Mouse (Mus musculus) G1E-ER4 (cell line): ENCODE measurements around the gene Cnnm4. TPM values are rescaled to one million over a fixed set of nuclear protein-coding genes. Genes with fewer than 3 reads are reported as not detected.

Experiments
- GATA1 ChIP-seq: IDR thresholded peaks from one replicate; pipeline ENCODE4 v1.8.0; 2012; ENCODE audit warnings: low read length, inconsistent platforms
- polyA plus RNA-seq: library from polyadenylated mRNA; stranded (reverse); fragments of >175 nt; gene quantifications from 2 replicates; pipeline ENCODE4 v1.2.3, GENCODE M21; 2012

Gene Cnnm4
- polyA plus RNA-seq, 1 experiment: 1.3 TPM

- no peak for TF ChIP-seq GATA1
These were observed 21.2 kb downstream of the Cnnm4 start for GRCm38 (mm10) chr1:36492416-36493139.

- TF ChIP-seq GATA1: no peak
These were observed 21.9 kb downstream of the Cnnm4 start for GRCm38 (mm10) chr1:36493299-36493698.

- TF ChIP-seq GATA1: no peak
These were observed 25.3 kb downstream of the Cnnm4 start for GRCm38 (mm10) chr1:36496719-36497118.

GRCm38 (mm10) chr1:36497312-36497711 lies 25.9 kb downstream of the Cnnm4 start:
- no peak for TF ChIP-seq GATA1

GRCm38 (mm10) chr1:36501261-36501660 lies 29.8 kb downstream of the Cnnm4 start:
- TF ChIP-seq GATA1: no peak

- TF ChIP-seq GATA1: no peak
These were observed 36.8 kb downstream of the Cnnm4 start for GRCm38 (mm10) chr1:36508238-36508637.

GRCm38 (mm10) chr1:36511289-36512021 lies 40.0 kb downstream of the Cnnm4 start, which contains the start of gene Cnnm3:
Gene Cnnm3 (plus strand): TSS chr1:36511867.
- TF ChIP-seq GATA1: no peak

- no peak for TF ChIP-seq GATA1
These were observed 40.9 kb downstream of the Cnnm4 start for GRCm38 (mm10) chr1:36512089-36512965.

GRCm38 (mm10) chr1:36512966-36513280 lies 41.5 kb downstream of the Cnnm4 start:
- no peak for TF ChIP-seq GATA1

GRCm38 (mm10) chr1:36513310-36513709 lies 41.9 kb downstream of the Cnnm4 start:
- no peak for TF ChIP-seq GATA1

GRCm38 (mm10) chr1:36513718-36514117 lies 42.3 kb downstream of the Cnnm4 start:
- no peak for TF ChIP-seq GATA1

- no peak for TF ChIP-seq GATA1
These were observed 46.8 kb downstream of the Cnnm4 start for GRCm38 (mm10) chr1:36518259-36518658.

GRCm38 (mm10) chr1:36519626-36520025 lies 48.2 kb downstream of the Cnnm4 start:
- TF ChIP-seq GATA1: no peak

GRCm38 (mm10) chr1:36522210-36522609 lies 50.8 kb downstream of the Cnnm4 start:
- TF ChIP-seq GATA1: no peak

- TF ChIP-seq GATA1: no peak
These were observed 52.1 kb downstream of the Cnnm4 start for GRCm38 (mm10) chr1:36523332-36524013.
